Mouse (Mus musculus): Measurements from ENCODE around the gene Ppfia1. TPM values are rescaled to one million over a fixed set of nuclear protein-coding genes. Genes with fewer than 3 reads are reported as not detected.

The Ppfia1 gene
- polyA plus RNA-seq, 1 experiment from 2014 or later: 58.3 TPM

- Histone ChIP-seq H3K4me2 (ENCODE audit: low read depth, low read length, severe bottlenecking) (no peak overlapping the region), H3K36me3 (ENCODE audit: control insufficient read depth, insufficient read depth, low read length) (0 out of 2 replicates have a peak, but pooled peaks cover under 1% of the 10 kb centered on the region), H3K4me1 (replicated peaks; ENCODE audit: control insufficient read depth, insufficient read depth, low read length) (no peaks in the 10 kb centered on the region), H3K4me3 (ENCODE audit: low read depth, low read length) (no peak overlapping the region), H3K9me3 (ENCODE audit: control insufficient read depth, low read length) (no peaks in the 10 kb centered on the region), H3K9ac (ENCODE audit: low read length) (no peak overlapping the region), H3K27ac (ENCODE audit: low read depth, low read length) (no peak overlapping the region), H3K27me3 (ENCODE audit: control insufficient read depth, insufficient read depth, low read length) (no peaks in the 10 kb centered on the region)
- WGBS: 84% methylated on average over 6 of the region's 6 CpGs
- no peak for ATAC-seq (replicated peaks; ENCODE audit: low FRiP score)
- DNase-seq (ENCODE audit: low spot score): no peak
Measured at GRCm38 (mm10) chr7:144524427-144525191, 28.9 kb downstream of the Ppfia1 start.

GRCm38 (mm10) chr7:144523415-144523814, 30.1 kb downstream of the Ppfia1 start:
- Histone ChIP-seq H3K27ac (ENCODE audit: low read depth, low read length) (no peak overlapping the region), H3K4me3 (ENCODE audit: low read depth, low read length) (no peak overlapping the region), H3K4me1 (replicated peaks; ENCODE audit: control insufficient read depth, insufficient read depth, low read length) (no peaks in the 10 kb centered on the region), H3K4me2 (ENCODE audit: low read depth, low read length, severe bottlenecking) (no peak overlapping the region), H3K9me3 (ENCODE audit: control insufficient read depth, low read length) (no peaks in the 10 kb centered on the region), H3K27me3 (ENCODE audit: control insufficient read depth, insufficient read depth, low read length) (no peaks in the 10 kb centered on the region), H3K36me3 (ENCODE audit: control insufficient read depth, insufficient read depth, low read length) (peaks cover 9% of the 10 kb centered on the region; the same call in 1 of the 2 replicates), H3K9ac (ENCODE audit: low read length) (no peak overlapping the region)
- DNase-seq (ENCODE audit: low spot score): no peak
- ATAC-seq (replicated peaks; ENCODE audit: low FRiP score): no peak
- WGBS: 91% methylated on average over 3 of the region's 3 CpGs

- no peak overlapping the region for H3K4me3 ChIP-seq (ENCODE audit: low read depth, low read length)
- DNase-seq (ENCODE audit: low spot score): no peak
- WGBS: 90% methylated on average over 2 of the region's 2 CpGs
Measured at GRCm38 (mm10) chr7:144521927-144522326, 31.6 kb downstream of the Ppfia1 start.

GRCm38 (mm10) chr7:144519852-144520251, 33.7 kb downstream of the Ppfia1 start:
- DNase-seq (ENCODE audit: low spot score) (no peak), ATAC-seq (replicated peaks; ENCODE audit: low FRiP score) (no peak)
- no peak overlapping the region for H3K4me3 ChIP-seq (ENCODE audit: low read depth, low read length)
- H3K4me2 ChIP-seq (ENCODE audit: low read depth, low read length, severe bottlenecking): no peak overlapping the region
- H3K36me3 ChIP-seq (ENCODE audit: control insufficient read depth, insufficient read depth, low read length): peaks cover 9% of the 10 kb centered on the region; the same call in 1 of the 2 replicates
- no peaks in the 10 kb centered on the region for H3K27me3 ChIP-seq (ENCODE audit: control insufficient read depth, insufficient read depth, low read length)
- H3K9me3 ChIP-seq (ENCODE audit: control insufficient read depth, low read length): no peaks in the 10 kb centered on the region
- H3K4me1 ChIP-seq (replicated peaks; ENCODE audit: control insufficient read depth, insufficient read depth, low read length): no peaks in the 10 kb centered on the region
- H3K27ac ChIP-seq (ENCODE audit: low read depth, low read length): no peak overlapping the region
- 93% methylated on average over 5 of the region's 5 CpGs for WGBS
- H3K9ac ChIP-seq (ENCODE audit: low read length): no peak overlapping the region

More at GRCm38 (mm10) chr7:144521927-144522326, 31.6 kb downstream of the Ppfia1 start:
- Histone ChIP-seq H3K9ac (ENCODE audit: low read length) (no peak overlapping the region), H3K4me1 (replicated peaks; ENCODE audit: control insufficient read depth, insufficient read depth, low read length) (no peaks in the 10 kb centered on the region), H3K36me3 (ENCODE audit: control insufficient read depth, insufficient read depth, low read length) (peaks cover 9% of the 10 kb centered on the region; the same call in 1 of the 2 replicates), H3K27me3 (ENCODE audit: control insufficient read depth, insufficient read depth, low read length) (no peaks in the 10 kb centered on the region), H3K9me3 (ENCODE audit: control insufficient read depth, low read length) (no peaks in the 10 kb centered on the region), H3K4me2 (ENCODE audit: low read depth, low read length, severe bottlenecking) (no peak overlapping the region), H3K27ac (ENCODE audit: low read depth, low read length) (no peak overlapping the region)
- ATAC-seq (replicated peaks; ENCODE audit: low FRiP score): no peak

- H3K36me3 ChIP-seq (ENCODE audit: control insufficient read depth, insufficient read depth, low read length): peaks cover 13% of the 10 kb centered on the region
- 92% methylated on average over 5 of the region's 5 CpGs for WGBS
Measured at GRCm38 (mm10) chr7:144516711-144517110, 36.8 kb downstream of the Ppfia1 start.

GRCm38 (mm10) chr7:144509090-144509489, 44.4 kb downstream of the Ppfia1 start:
- Histone ChIP-seq H3K27ac (ENCODE audit: low read depth, low read length) (no peak overlapping the region), H3K36me3 (ENCODE audit: control insufficient read depth, insufficient read depth, low read length) (peaks cover 7% of the 10 kb centered on the region), H3K4me3 (ENCODE audit: low read depth, low read length) (no peak overlapping the region), H3K9me3 (ENCODE audit: control insufficient read depth, low read length) (no peaks in the 10 kb centered on the region), H3K27me3 (ENCODE audit: control insufficient read depth, insufficient read depth, low read length) (no peaks in the 10 kb centered on the region), H3K4me1 (replicated peaks; ENCODE audit: control insufficient read depth, insufficient read depth, low read length) (no peaks in the 10 kb centered on the region), H3K4me2 (ENCODE audit: low read depth, low read length, severe bottlenecking) (no peak overlapping the region), H3K9ac (ENCODE audit: low read length) (no peak overlapping the region)
- DNase-seq (ENCODE audit: low spot score) (no peak), ATAC-seq (replicated peaks; ENCODE audit: low FRiP score) (no peak)
- 94% methylated on average over 4 of the region's 4 CpGs for WGBS

More at GRCm38 (mm10) chr7:144516711-144517110, 36.8 kb downstream of the Ppfia1 start:
- H3K27me3 ChIP-seq (ENCODE audit: control insufficient read depth, insufficient read depth, low read length): no peaks in the 10 kb centered on the region
- no peak overlapping the region for H3K4me3 ChIP-seq (ENCODE audit: low read depth, low read length)
- ATAC-seq (replicated peaks; ENCODE audit: low FRiP score): no peak
- no peaks in the 10 kb centered on the region for H3K9me3 ChIP-seq (ENCODE audit: control insufficient read depth, low read length)
- H3K9ac ChIP-seq (ENCODE audit: low read length): no peak overlapping the region
- H3K4me2 ChIP-seq (ENCODE audit: low read depth, low read length, severe bottlenecking): no peak overlapping the region
- DNase-seq (ENCODE audit: low spot score): no peak
- no peaks in the 10 kb centered on the region for H3K4me1 ChIP-seq (replicated peaks; ENCODE audit: control insufficient read depth, insufficient read depth, low read length)
- H3K27ac ChIP-seq (ENCODE audit: low read depth, low read length): no peak overlapping the region

GRCm38 (mm10) chr7:144506807-144507206, 46.7 kb downstream of the Ppfia1 start:
- Histone ChIP-seq H3K4me2 (ENCODE audit: low read depth, low read length, severe bottlenecking) (no peak overlapping the region), H3K9ac (ENCODE audit: low read length) (no peak overlapping the region), H3K27ac (ENCODE audit: low read depth, low read length) (no peak overlapping the region), H3K4me1 (replicated peaks; ENCODE audit: control insufficient read depth, insufficient read depth, low read length) (no peaks in the 10 kb centered on the region), H3K9me3 (ENCODE audit: control insufficient read depth, low read length) (no peaks in the 10 kb centered on the region), H3K4me3 (ENCODE audit: low read depth, low read length) (no peak overlapping the region), H3K27me3 (ENCODE audit: control insufficient read depth, insufficient read depth, low read length) (no peaks in the 10 kb centered on the region), H3K36me3 (ENCODE audit: control insufficient read depth, insufficient read depth, low read length) (peaks cover 5% of the 10 kb centered on the region)
- no peak for ATAC-seq (replicated peaks; ENCODE audit: low FRiP score)
- 91% methylated on average over 1 of the region's 1 CpGs for WGBS
- no peak for DNase-seq (ENCODE audit: low spot score)

GRCm38 (mm10) chr7:144503959-144504358, 49.6 kb downstream of the Ppfia1 start:
- no peak for DNase-seq (ENCODE audit: low spot score)
- peaks cover 5% of the 10 kb centered on the region; the same call in 1 of the 2 replicates for H3K36me3 ChIP-seq (ENCODE audit: control insufficient read depth, insufficient read depth, low read length)
- WGBS: 87% methylated on average over 4 of the region's 4 CpGs

GRCm38 (mm10) chr7:144492931-144493330, 60.6 kb downstream of the Ppfia1 start:
- Histone ChIP-seq H3K36me3 (ENCODE audit: control insufficient read depth, insufficient read depth, low read length) (peaks cover 11% of the 10 kb centered on the region; the same call in 1 of the 2 replicates), H3K27me3 (ENCODE audit: control insufficient read depth, insufficient read depth, low read length) (no peaks in the 10 kb centered on the region), H3K4me1 (replicated peaks; ENCODE audit: control insufficient read depth, insufficient read depth, low read length) (no peaks in the 10 kb centered on the region), H3K4me2 (ENCODE audit: low read depth, low read length, severe bottlenecking) (no peak overlapping the region), H3K9me3 (ENCODE audit: control insufficient read depth, low read length) (no peaks in the 10 kb centered on the region), H3K9ac (ENCODE audit: low read length) (no peak overlapping the region), H3K4me3 (ENCODE audit: low read depth, low read length) (no peak overlapping the region), H3K27ac (ENCODE audit: low read depth, low read length) (no peak overlapping the region)
- no peak for ATAC-seq (replicated peaks; ENCODE audit: low FRiP score)
- 81% methylated on average over 1 of the region's 1 CpGs for WGBS
- no peak for DNase-seq (ENCODE audit: low spot score)

More at GRCm38 (mm10) chr7:144503959-144504358, 49.6 kb downstream of the Ppfia1 start:
- Histone ChIP-seq H3K9me3 (ENCODE audit: control insufficient read depth, low read length) (no peaks in the 10 kb centered on the region), H3K4me2 (ENCODE audit: low read depth, low read length, severe bottlenecking) (no peak overlapping the region), H3K4me1 (replicated peaks; ENCODE audit: control insufficient read depth, insufficient read depth, low read length) (no peaks in the 10 kb centered on the region), H3K9ac (ENCODE audit: low read length) (no peak overlapping the region), H3K27me3 (ENCODE audit: control insufficient read depth, insufficient read depth, low read length) (no peaks in the 10 kb centered on the region), H3K4me3 (ENCODE audit: low read depth, low read length) (no peak overlapping the region), H3K27ac (ENCODE audit: low read depth, low read length) (no peak overlapping the region)
- ATAC-seq (replicated peaks; ENCODE audit: low FRiP score): no peak
